Mouse (Mus musculus): ENCODE data around the gene Mtnr1b. TPM values are rescaled to one million over a fixed set of nuclear protein-coding genes. Genes with fewer than 3 reads are reported as not detected.
"Not testable (repeated sequence)": the region's sequence is repeated elsewhere in the genome, so short reads cannot be mapped to it uniquely, and the experiment has no call there.

Mtnr1b gene
- polyA plus RNA-seq, 1 experiment, result not detected

DNA sequence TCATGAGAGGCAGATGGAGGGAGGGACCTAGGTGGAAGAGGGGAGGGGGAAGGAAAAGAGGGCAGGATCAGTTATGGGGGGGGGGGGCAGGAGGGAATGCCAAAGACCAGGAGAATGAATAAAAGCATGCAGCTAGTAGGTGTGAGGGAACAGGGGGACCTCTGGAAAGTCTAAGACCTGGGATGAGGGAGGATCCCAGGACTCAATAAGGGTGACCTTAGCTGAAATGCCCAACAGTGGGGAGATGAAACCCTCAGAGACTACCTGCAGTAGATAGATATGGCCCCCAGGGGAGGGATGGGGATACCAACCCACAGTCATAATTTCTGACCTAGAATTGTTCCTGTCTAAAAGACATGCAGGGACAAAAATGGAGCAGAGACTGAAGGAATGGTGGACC, 6.4 kb upstream of the Mtnr1b start:
- Histone ChIP-seq H3K27ac (ENCODE audit: insufficient read depth, low read length) (no peak overlapping the region), H3K4me1 (ENCODE audit: control insufficient read depth, insufficient read depth, low read length) (no peaks in the 10 kb centered on the region), H3K4me3 (ENCODE audit: insufficient read depth, low read length) (no peak overlapping the region)
- TF ChIP-seq POLR2A (IDR thresholded peaks at IDR 0.05; ENCODE audit: low read depth, low read length), result no peak
- TF ChIP-seq CTCF (IDR thresholded peaks at IDR 0.05; ENCODE audit: borderline replicate concordance, insufficient read depth, low read length), result no peak

DNA sequence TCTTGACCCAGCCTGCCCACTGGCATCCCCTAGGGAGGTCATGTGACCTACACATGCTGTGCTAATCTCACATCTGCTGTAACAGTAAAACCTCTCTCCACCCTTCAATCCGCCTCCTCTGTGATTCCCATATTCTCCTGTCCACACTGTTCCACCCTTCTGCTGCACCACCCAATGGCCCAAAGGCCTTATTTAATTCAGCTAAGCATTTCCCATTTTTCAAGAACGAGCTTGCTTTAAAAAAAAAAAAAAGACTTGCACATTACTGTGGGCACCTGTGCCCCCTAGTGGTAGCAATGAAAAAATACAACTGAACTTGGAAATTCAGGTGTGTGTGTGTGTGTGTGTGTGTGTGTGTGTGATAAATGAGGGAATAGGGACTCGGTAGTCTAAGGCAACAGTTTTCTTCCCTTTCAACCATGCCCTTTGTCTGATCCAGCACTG, 5.8 kb upstream of the Mtnr1b start:
- H3K4me3 ChIP-seq (ENCODE audit: insufficient read depth, low read length), result no peak overlapping the region
- H3K27ac ChIP-seq (ENCODE audit: insufficient read depth, low read length), result no peak overlapping the region
- no peak for TF ChIP-seq CTCF (IDR thresholded peaks at IDR 0.05; ENCODE audit: borderline replicate concordance, insufficient read depth, low read length)
- no peak for TF ChIP-seq POLR2A (IDR thresholded peaks at IDR 0.05; ENCODE audit: low read depth, low read length)
- no peaks in the 10 kb centered on the region for H3K4me1 ChIP-seq (ENCODE audit: control insufficient read depth, insufficient read depth, low read length)

DNA sequence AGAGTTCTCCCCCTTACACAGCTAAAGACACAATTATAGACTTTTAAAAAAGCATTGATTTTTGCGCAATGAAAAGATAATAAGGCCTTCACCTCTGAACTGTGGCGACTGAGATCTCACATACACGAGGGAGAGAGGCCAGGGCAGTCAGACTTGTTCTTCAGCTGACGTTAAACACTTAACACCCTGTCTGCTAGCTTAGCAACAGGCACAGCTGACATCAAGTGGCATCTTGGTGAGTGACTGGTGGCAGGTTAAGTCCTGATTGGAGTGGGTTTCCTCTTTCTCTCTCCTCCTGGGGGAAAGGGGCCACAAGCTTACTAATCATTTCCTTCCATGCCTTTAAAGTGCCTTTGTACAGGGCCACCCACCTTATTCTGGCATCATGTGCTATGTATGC, 4.3 kb downstream of the Mtnr1b start:
- Histone ChIP-seq H3K27ac (ENCODE audit: insufficient read depth, low read length) (no peak overlapping the region), H3K4me3 (ENCODE audit: insufficient read depth, low read length) (no peak overlapping the region), H3K4me1 (ENCODE audit: control insufficient read depth, insufficient read depth, low read length) (no peaks in the 10 kb centered on the region)
- TF ChIP-seq POLR2A (IDR thresholded peaks at IDR 0.05; ENCODE audit: low read depth, low read length) (no peak), CTCF (IDR thresholded peaks at IDR 0.05; ENCODE audit: borderline replicate concordance, insufficient read depth, low read length) (no peak)

DNA sequence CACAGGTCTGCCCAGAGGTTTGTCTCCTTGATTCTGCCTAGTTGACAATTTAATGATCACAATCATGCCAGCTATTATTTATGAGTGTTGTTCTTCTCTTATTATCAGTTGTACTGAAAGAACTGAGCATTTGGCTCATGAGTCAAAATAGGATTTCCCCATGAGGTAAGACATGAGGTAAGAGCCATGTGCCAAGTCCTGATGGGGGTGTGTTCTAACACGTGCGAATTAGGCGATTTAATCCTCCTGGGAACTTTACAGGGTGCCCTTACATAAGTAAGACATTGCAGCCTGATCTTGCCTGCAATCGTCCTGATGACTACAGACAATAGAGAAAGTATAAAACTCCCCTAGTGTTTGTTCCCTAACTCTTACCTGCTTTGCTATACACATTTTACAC, 4.9 kb downstream of the Mtnr1b start:
- Histone ChIP-seq H3K27ac (ENCODE audit: insufficient read depth, low read length) (no peak overlapping the region), H3K4me1 (ENCODE audit: control insufficient read depth, insufficient read depth, low read length) (no peaks in the 10 kb centered on the region), H3K4me3 (ENCODE audit: insufficient read depth, low read length) (no peak overlapping the region)
- TF ChIP-seq POLR2A (IDR thresholded peaks at IDR 0.05; ENCODE audit: low read depth, low read length) (no peak), CTCF (IDR thresholded peaks at IDR 0.05; ENCODE audit: borderline replicate concordance, insufficient read depth, low read length) (no peak)

DNA sequence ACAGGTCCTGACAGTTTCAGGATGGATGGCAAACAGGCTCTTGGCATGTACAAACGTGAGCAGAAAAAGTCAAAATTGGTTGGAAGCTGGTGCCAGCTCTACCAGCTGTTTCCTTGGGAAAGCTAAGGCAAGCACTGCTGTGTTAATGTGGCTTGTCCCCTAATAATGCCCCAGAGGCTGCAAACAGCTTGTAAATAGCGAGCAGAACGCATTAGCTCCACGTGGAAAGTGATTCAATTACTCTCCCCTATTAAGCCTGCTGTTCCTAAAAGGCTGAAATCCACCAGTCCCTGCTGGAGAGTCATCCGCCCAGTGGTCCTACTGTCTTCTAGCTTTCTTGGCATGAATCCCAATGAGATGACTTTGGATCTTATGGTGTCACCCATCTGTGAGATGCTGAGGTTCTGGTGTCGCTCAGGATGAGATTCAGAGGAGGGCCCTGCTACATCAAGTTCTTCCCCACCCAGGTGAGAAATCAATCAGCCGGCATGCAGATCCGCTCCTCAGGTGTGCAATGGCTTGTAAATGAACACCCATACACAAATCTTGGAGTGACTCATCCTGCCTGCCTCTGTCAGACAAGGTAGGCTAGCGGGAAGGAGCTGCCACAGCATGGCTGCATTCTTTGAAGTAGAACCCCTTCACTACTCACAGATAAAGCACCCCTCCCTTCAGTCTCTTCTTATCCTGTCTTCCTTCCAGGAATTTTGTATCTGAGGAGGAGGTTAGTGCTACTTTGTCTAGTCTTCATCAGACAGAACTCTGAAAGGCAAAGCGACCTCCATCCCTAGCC, 7.9 kb downstream of the Mtnr1b start:
- Histone ChIP-seq H3K4me1 (ENCODE audit: control insufficient read depth, insufficient read depth, low read length) (no peaks in the 10 kb centered on the region), H3K4me3 (ENCODE audit: insufficient read depth, low read length) (no peak overlapping the region), H3K27ac (ENCODE audit: insufficient read depth, low read length) (no peak overlapping the region)
- no peak for TF ChIP-seq POLR2A (IDR thresholded peaks at IDR 0.05; ENCODE audit: low read depth, low read length)
- TF ChIP-seq CTCF (IDR thresholded peaks at IDR 0.05; ENCODE audit: borderline replicate concordance, insufficient read depth, low read length), result no peak

DNA sequence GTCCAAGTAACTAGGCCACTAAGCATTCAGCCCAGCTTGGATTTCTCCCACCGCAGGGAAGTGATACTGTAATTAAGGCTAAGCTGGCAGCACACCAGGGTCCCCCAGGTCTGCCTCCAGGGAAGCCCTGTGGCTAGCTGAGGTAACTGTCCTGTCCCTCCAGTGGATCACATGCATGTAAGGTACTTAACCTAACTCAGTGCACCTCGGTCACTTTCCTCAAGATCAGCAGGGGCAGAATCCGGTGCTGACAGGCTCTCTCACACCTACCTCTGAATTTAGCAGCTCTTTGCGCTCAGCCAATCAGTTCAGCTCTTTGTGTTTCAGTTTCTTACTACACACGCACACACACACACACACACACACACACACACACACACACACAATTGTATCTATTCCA, 13.0 kb downstream of the Mtnr1b start:
- no peak for TF ChIP-seq CTCF (IDR thresholded peaks at IDR 0.05; ENCODE audit: borderline replicate concordance, insufficient read depth, low read length)
- no peak overlapping the region for H3K4me3 ChIP-seq (ENCODE audit: insufficient read depth, low read length)
- no peak overlapping the region for H3K27ac ChIP-seq (ENCODE audit: insufficient read depth, low read length)
- H3K4me1 ChIP-seq (ENCODE audit: control insufficient read depth, insufficient read depth, low read length), result no peaks in the 10 kb centered on the region

DNA sequence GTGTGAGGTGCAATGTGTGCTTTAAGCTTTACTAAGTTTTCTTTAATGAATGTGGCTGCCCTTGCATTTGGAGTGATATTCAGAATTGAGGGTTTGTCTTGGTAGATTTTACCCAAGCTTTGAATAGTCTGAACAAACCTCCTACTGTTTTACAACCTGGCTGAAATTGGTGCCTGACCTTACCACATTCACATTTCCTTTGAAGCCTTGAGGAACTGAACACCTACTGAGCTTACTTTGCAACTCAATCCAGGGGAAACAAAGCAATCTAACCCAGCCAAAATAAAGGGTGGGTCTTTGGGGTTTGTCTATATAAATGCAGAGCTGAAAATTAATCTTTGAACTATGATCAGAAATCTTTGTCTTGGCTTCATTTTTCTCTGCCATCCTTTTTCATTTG, 23.6 kb downstream of the Mtnr1b start:
- H3K4me1 ChIP-seq (ENCODE audit: control insufficient read depth, insufficient read depth, low read length), result no peaks in the 10 kb centered on the region
- TF ChIP-seq POLR2A (IDR thresholded peaks at IDR 0.05; ENCODE audit: low read depth, low read length), result no peak
- TF ChIP-seq CTCF (IDR thresholded peaks at IDR 0.05; ENCODE audit: borderline replicate concordance, insufficient read depth, low read length), result no peak
- no peak overlapping the region for H3K27ac ChIP-seq (ENCODE audit: insufficient read depth, low read length)
- no peak overlapping the region for H3K4me3 ChIP-seq (ENCODE audit: insufficient read depth, low read length)

DNA sequence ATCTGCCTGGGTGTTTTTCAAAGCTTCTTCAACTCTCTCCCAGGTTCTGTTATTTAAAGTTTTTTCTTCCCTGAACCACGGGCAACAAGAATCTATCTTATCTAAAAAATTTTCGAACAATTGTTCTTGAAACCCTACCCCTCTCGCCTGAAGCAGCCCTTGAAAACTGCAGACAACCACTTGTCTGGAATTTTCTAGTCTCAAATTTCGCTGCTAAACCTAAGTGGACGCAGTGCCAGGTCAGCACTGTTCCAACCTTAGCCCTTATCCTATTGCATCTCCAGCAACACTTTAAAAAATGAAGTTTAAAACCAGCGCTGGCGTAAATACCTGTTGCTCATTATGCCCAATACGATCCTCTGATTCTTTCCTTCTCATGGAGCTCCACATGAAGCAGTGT, 29.0 kb downstream of the Mtnr1b start:
- no peaks in the 10 kb centered on the region for H3K4me1 ChIP-seq (ENCODE audit: control insufficient read depth, insufficient read depth, low read length)

DNA sequence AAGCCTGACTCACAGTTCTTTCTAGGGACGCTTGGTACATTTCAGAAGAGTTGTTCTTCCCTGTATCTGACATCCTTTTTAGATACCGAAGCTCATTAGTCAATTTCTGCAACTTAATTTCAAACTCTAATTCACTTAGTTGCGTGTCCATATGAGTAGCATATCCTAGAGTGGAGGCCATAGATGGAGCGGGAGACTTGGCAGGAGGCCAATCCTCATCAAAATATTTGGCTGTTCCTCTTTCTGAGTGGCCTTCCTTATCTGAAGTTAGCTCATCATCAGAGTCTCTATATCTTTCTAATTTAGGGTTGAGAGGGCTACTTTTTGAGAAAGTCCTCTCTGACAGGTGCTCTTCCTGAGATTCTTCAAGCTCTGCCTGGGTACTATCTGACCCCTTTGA, 29.4 kb downstream of the Mtnr1b start:
- H3K27ac ChIP-seq (ENCODE audit: insufficient read depth, low read length); H3K4me3 ChIP-seq (ENCODE audit: insufficient read depth, low read length); H3K4me1 ChIP-seq (ENCODE audit: control insufficient read depth, insufficient read depth, low read length): not testable (repeated sequence)

More for the DNA sequence above, 29.0 kb downstream of the Mtnr1b start:
- Histone ChIP-seq H3K27ac (ENCODE audit: insufficient read depth, low read length) (no peak overlapping the region), H3K4me3 (ENCODE audit: insufficient read depth, low read length) (no peak overlapping the region)
- TF ChIP-seq POLR2A (IDR thresholded peaks at IDR 0.05; ENCODE audit: low read depth, low read length) (no peak), CTCF (IDR thresholded peaks at IDR 0.05; ENCODE audit: borderline replicate concordance, insufficient read depth, low read length) (no peak)

DNA sequence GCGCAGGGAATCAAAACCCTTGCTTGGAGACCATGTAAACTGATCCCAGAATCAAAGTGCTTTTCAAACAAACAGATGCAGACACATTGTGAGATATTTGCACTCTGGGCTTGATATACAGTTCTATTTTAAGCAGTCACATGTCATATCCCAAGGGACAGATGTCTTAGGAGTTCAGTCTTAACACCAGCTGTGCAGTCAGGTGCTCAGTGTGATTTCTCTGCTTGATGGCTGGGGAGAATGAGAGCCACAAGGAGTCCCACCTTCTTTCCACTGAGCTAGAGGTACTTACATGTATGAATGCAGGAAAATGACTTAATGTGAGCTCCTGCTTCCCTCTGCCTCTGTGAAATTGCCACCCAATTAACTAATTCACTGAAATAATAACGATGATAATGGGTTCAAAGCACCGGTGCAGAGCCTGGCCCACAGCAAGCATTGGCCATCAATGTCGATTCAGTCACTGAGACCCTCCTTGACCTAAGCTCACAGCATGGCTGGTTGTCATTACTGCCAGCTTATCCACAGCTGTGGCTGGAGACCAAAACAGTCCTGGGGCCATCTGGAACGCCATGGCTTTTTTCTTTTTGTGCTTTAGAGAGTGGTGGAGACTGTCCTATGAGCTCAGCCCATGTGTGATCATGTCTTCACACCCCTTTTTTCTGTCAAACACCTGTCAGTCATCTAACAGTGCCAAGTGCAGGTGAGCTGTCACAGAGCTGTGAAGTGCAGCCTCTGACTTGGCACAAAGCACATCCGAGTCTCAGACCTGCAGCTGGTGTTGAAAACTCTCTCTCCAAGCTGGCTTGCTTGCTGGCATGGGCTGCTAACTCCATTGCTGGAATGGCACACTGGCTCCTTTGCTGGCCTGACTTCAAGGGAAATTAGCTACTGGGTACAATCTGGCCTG, 61.1 kb downstream of the Mtnr1b start:
- Histone ChIP-seq H3K4me1 (ENCODE audit: control insufficient read depth, insufficient read depth, low read length) (no peaks in the 10 kb centered on the region), H3K4me3 (ENCODE audit: insufficient read depth, low read length) (no peak overlapping the region), H3K27ac (ENCODE audit: insufficient read depth, low read length) (no peak overlapping the region)
- TF ChIP-seq CTCF (IDR thresholded peaks at IDR 0.05; ENCODE audit: borderline replicate concordance, insufficient read depth, low read length) (no peak), POLR2A (IDR thresholded peaks at IDR 0.05; ENCODE audit: low read depth, low read length) (no peak)
